Mouse (Mus musculus) olfactory bulb, adult 2 months (tissue): ENCODE results near the gene Pcolce2. TPM values are rescaled to one million over a fixed set of nuclear protein-coding genes. Genes with fewer than 3 reads are reported as not detected.

Experiments used
- H3K27ac ChIP-seq: fragments of 200-500 bp; 2 replicates; pipeline ENCODE4 v1.5.1; 2012; ENCODE audit warnings: low read depth, low read length; ENCODE audit not compliant: insufficient read depth
- H3K4me1 ChIP-seq: fragments of 200-500 bp; 2 replicates; pipeline ENCODE4 v1.6.1; 2012; ENCODE audit warnings: low read length; ENCODE audit not compliant: control insufficient read depth, insufficient read depth
- H3K4me3 ChIP-seq: fragments of 200-500 bp; 2 replicates; pipeline ENCODE4 v1.5.1; 2012; ENCODE audit warnings: mild to moderate bottlenecking, low read depth, low read length, moderate library complexity; ENCODE audit not compliant: insufficient read depth
- CTCF ChIP-seq: fragments of 200-500 bp; IDR thresholded peaks from 2 replicates; pipeline ENCODE4 v1.5.1; 2012; ENCODE audit warnings: low read depth, mild to moderate bottlenecking, low read length, moderate library complexity; ENCODE audit not compliant: insufficient read depth
- POLR2A ChIP-seq: fragments of 200-500 bp; IDR thresholded peaks from 2 replicates; pipeline ENCODE4 v1.6.1; 2012; ENCODE audit warnings: mild to moderate bottlenecking, low read depth, low read length, moderate library complexity; ENCODE audit not compliant: insufficient read depth
- WGBS: fragments of 180-500 bp; shearing (Covaris S2); methylation state at CpG from one replicate; pipeline ENCODE4 v1.1.7; 2018; 5-methylcytosine and 5-hydroxymethylcytosine counted together
- polyA plus RNA-seq: library from polyadenylated mRNA; stranded (reverse); fragments of >200 nt; gene quantifications from 2 replicates; pipeline ENCODE4 v1.2.4, GENCODE M21; 2012; ENCODE audit warnings: low replicate concordance; ENCODE audit not compliant: missing spikeins, insufficient read depth, insufficient read length

Gene Pcolce2
- not detected in 2 replicates for polyA plus RNA-seq

GRCm38 (mm10) chr9:95637271-95638181 is at the start of gene Pcolce2:
Pcolce2 (plus strand) TSS chr9:95637601.
- under 1% methylated on average over 69 of the region's 71 CpGs for WGBS
- Histone ChIP-seq H3K4me3 (peak within 1 kb of the TSS; percentile 58), H3K4me1 (no peaks in the 10 kb centered on the region; the same call in 1 of the 2 replicates), H3K27ac (no peak within 1 kb of the TSS)
- TF ChIP-seq POLR2A (no peak), CTCF (no peak)

DNA sequence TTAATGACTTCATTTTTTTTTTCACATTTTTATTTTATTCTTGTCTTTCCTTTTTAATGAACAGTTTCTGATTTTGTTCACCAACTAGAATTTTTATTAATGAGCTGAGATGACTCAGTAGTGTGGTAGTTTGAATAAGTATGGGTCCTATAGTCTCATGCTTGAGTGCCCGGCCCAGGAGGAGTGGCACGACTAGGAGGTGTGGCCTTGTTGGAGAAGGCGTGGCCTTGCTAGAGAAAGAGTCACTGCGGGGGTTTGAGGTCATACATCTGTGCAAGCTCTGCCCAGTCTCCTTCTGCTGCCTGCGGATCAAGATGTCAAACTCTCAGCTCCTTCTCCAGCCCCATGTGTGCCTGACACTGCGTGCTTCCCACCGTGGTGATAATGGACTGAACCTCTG is 49.3 kb upstream of the Pcolce2 start:
- Histone ChIP-seq H3K4me3 (no peak overlapping the region), H3K27ac (no peak overlapping the region), H3K4me1 (no peaks in the 10 kb centered on the region)
- no peak for TF ChIP-seq POLR2A
- TF ChIP-seq CTCF, result no peak
- WGBS, result 88% methylated on average over 7 of the region's 7 CpGs

GRCm38 (mm10) chr9:95594291-95594690 is 43.1 kb upstream of the Pcolce2 start:
- Histone ChIP-seq H3K4me1 (0 out of 2 replicates have a peak, but pooled peaks cover 3% of the 10 kb centered on the region), H3K27ac (no peak overlapping the region), H3K4me3 (no peak overlapping the region)
- 88% methylated on average over 4 of the region's 4 CpGs for WGBS
- no peak for TF ChIP-seq CTCF
- TF ChIP-seq POLR2A, result no peak

DNA sequence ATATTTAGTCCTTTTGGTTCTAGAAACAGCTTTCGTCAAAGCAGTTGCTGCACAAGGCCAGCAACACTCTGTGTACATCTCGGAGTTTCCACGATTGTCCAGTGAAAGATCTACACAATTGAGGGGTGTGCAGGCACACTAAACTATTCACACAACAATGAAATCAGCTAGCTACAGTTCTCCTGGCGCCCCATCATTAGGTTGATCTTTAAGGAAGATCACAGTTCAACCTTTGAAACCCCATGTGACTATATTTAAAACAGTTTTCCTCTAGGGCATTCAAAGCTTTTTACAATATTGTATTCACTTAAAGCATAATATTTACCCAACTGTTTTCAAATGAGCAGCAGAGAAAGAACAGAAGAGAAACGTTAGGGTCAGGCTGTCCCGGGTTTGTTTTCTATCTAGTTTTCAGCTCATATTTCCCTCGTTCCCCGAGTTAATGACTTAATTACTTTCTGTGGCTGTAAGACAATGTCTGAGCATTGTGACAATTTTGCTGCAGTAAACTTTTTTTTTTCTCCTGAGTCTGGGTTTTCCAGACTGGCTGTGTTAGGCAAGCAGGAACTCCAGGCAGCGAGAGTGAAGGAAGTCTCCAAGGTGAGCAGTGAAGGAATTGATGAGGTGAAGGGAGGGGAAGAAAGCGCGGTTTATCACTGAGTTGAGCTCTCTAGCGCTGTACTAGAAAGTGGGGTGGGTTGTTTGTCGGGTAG is 39.8 kb upstream of the Pcolce2 start:
- TF ChIP-seq POLR2A, result no peak
- TF ChIP-seq CTCF, result no peak
- Histone ChIP-seq H3K4me1 (0 out of 2 replicates have a peak, but pooled peaks cover 3% of the 10 kb centered on the region), H3K4me3 (no peak overlapping the region), H3K27ac (no peak overlapping the region)
- 41% methylated on average over 13 of the region's 13 CpGs for WGBS

GRCm38 (mm10) chr9:95598179-95598721 is 39.2 kb upstream of the Pcolce2 start:
- 0 out of 2 replicates have a peak, but pooled peaks cover 3% of the 10 kb centered on the region for H3K4me1 ChIP-seq
- H3K27ac ChIP-seq, result no peak overlapping the region
- WGBS, result 52% methylated on average over 19 of the region's 19 CpGs
- TF ChIP-seq CTCF, result no peak
- TF ChIP-seq POLR2A, result no peak
- H3K4me3 ChIP-seq, result peak overlapping the region; percentile 9; the same call in 1 of the 2 replicates

DNA sequence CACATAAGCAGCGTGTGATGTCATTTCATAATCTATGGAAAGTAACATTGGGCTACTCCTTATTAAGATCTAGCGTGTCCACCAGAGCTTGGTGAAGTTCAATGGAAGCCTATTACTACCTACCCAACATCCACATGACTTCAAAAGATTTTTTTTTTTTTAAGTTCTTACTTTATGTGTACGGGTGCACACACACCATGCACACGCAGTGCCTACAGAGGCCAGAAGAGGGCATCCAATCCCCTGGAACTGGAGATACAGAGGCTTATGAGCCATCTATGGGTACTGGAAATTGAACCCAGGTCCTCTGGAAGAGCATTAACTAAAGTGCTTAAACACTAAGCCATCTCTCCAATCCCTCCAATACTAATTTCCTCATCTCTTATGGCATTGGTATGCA is 38.0 kb upstream of the Pcolce2 start:
- TF ChIP-seq POLR2A (no peak), CTCF (no peak)
- Histone ChIP-seq H3K27ac (no peak overlapping the region), H3K4me3 (no peak overlapping the region), H3K4me1 (0 out of 2 replicates have a peak, but pooled peaks cover 3% of the 10 kb centered on the region)
- WGBS, result 89% methylated on average over 4 of the region's 4 CpGs

- H3K4me3 ChIP-seq, result no peak overlapping the region
- 0 out of 2 replicates have a peak, but pooled peaks cover 3% of the 10 kb centered on the region for H3K4me1 ChIP-seq
- 87% methylated on average over 3 of the region's 3 CpGs for WGBS
- TF ChIP-seq CTCF (no peak), POLR2A (no peak)
- H3K27ac ChIP-seq, result no peak overlapping the region
Measured at GRCm38 (mm10) chr9:95602849-95603248, 34.6 kb upstream of the Pcolce2 start.

DNA sequence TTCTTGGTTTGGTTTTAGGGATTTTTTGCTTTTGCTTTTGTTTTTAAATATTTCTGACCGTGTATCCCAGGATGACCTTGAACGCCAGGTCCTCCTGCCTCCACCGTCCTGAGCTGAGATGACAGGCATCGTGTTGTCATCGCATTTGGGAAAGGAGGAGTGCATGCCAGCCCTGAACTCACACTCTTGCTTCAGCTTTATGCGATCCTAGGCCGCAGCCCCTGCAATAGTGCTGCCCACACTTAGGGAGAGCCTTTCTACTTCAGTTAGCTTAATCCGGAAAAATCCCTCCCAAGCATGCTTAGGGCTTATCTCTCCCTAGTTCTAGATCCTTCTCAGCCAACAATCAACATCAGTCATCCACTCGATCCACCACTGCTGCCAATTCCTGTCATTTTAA is 34.1 kb upstream of the Pcolce2 start:
- Histone ChIP-seq H3K27ac (no peak overlapping the region), H3K4me3 (no peak overlapping the region), H3K4me1 (0 out of 2 replicates have a peak, but pooled peaks cover under 1% of the 10 kb centered on the region)
- 91% methylated on average over 9 of the region's 9 CpGs for WGBS
- TF ChIP-seq CTCF (no peak), POLR2A (no peak)

GRCm38 (mm10) chr9:95607196-95607595 is 30.2 kb upstream of the Pcolce2 start:
- no peak overlapping the region for H3K27ac ChIP-seq
- no peak overlapping the region for H3K4me3 ChIP-seq
- TF ChIP-seq POLR2A (no peak), CTCF (no peak)
- no peaks in the 10 kb centered on the region for H3K4me1 ChIP-seq
- WGBS, result 82% methylated on average over 5 of the region's 5 CpGs
